8 mouse cellular contexts compared by ENCODE assay signal in genomic region chr10:62650358-62650782, GRCm38 (mm10). TPM values are rescaled to one million over a fixed set of nuclear protein-coding genes. Genes with fewer than 3 reads are reported as not detected.
DNase-seq lines count a peak whose midpoint lies in the region; ATAC-seq and TF ChIP-seq lines count a peak whose summit lies in the region.

No protein-coding gene starts in this region.

- no peaks in the 10 kb centered on the region for H3K27me3 ChIP-seq in kidney, embryonic 16.5 days (ENCODE audit: insufficient read depth, low read length)
- no peaks in the 10 kb centered on the region for H3K27me3 ChIP-seq in forebrain, postnatal 0 days (ENCODE audit: insufficient read depth, low read length)
- no peaks in the 10 kb centered on the region for H3K27me3 ChIP-seq in lung, postnatal 0 days (replicated peaks; ENCODE audit: insufficient read depth, low read length)

- no peak for TF ChIP-seq CTCF in forebrain, postnatal 0 days (IDR thresholded peaks at IDR 0.05; ENCODE audit: low read depth)
- no peak for TF ChIP-seq CTCF in lung, postnatal 0 days (IDR thresholded peaks at IDR 0.05)

- peak overlapping the region; percentile 94 for H3K27ac ChIP-seq in kidney, embryonic 16.5 days (ENCODE audit: low read length)
- H3K27ac ChIP-seq in forebrain, postnatal 0 days (ENCODE audit: low read depth, low read length), result peak overlapping the region; percentile 93
- peak overlapping the region; percentile 83 for H3K27ac ChIP-seq in lung, postnatal 0 days (ENCODE audit: low read length)

- H3K36me3 ChIP-seq in kidney, embryonic 16.5 days (ENCODE audit: insufficient read depth, low read length), result peaks cover 10% of the 10 kb centered on the region; the same call in 1 of the 2 replicates
- H3K36me3 ChIP-seq in forebrain, postnatal 0 days (ENCODE audit: insufficient read depth), result peaks cover 13% of the 10 kb centered on the region
- no peaks in the 10 kb centered on the region for H3K36me3 ChIP-seq in lung, postnatal 0 days (ENCODE audit: insufficient read depth, low read length)

- no peaks in the 10 kb centered on the region for H3K9me3 ChIP-seq in kidney, embryonic 16.5 days (ENCODE audit: low read length)
- no peaks in the 10 kb centered on the region for H3K9me3 ChIP-seq in forebrain, postnatal 0 days (ENCODE audit: low read length)
- no peaks in the 10 kb centered on the region for H3K9me3 ChIP-seq in lung, postnatal 0 days (ENCODE audit: low read length)

- H3K4me1 ChIP-seq in kidney, embryonic 16.5 days (ENCODE audit: insufficient read depth, low read length), result peaks cover 14% of the 10 kb centered on the region
- peaks cover 12% of the 10 kb centered on the region for H3K4me1 ChIP-seq in forebrain, postnatal 0 days (ENCODE audit: insufficient read depth)
- H3K4me1 ChIP-seq in lung, postnatal 0 days (ENCODE audit: insufficient read depth, low read depth, low read length), result peaks cover 8% of the 10 kb centered on the region; the same call in 1 of the 2 replicates

- no peak for ATAC-seq in kidney, embryonic 16.5 days (ENCODE audit: low FRiP score, low TSS enrichment)
- no peak for ATAC-seq in forebrain, postnatal 0 days
- no peak for ATAC-seq in lung, postnatal 0 days

- WGBS in kidney, embryonic 16.5 days, result 0% methylated on average over 17 of the region's 17 CpGs
- WGBS in forebrain, postnatal 0 days, result 2% methylated on average over 17 of the region's 17 CpGs
- under 1% methylated on average over 17 of the region's 17 CpGs for WGBS in lung, postnatal 0 days

- TF ChIP-seq EP300 in lung, postnatal 0 days (IDR thresholded peaks at IDR 0.05), result no peak

- no peak for DNase-seq in kidney, postnatal 25 days
- peak; percentile 42 for DNase-seq in adipocyte (ENCODE audit: low spot score)
- DNase-seq in forebrain, postnatal 0 days, result no peak
- DNase-seq in lung, postnatal 0 days (ENCODE audit: low spot score), result peak; percentile 65
- DNase-seq in telencephalon, adult 2 months (ENCODE audit: low read depth, low spot score), result peak; percentile 9
- no peak for DNase-seq in kidney, postnatal 4 days
- no peak for DNase-seq in cerebellum, postnatal 36 days

- H3K4me2 ChIP-seq in kidney, embryonic 16.5 days (replicated peaks; ENCODE audit: low read depth, low read length), result peak overlapping the region; percentile 85
- H3K4me2 ChIP-seq in forebrain, postnatal 0 days (ENCODE audit: low read depth), result peak overlapping the region; percentile 64
- H3K4me2 ChIP-seq in lung, postnatal 0 days (replicated peaks; ENCODE audit: low read depth, low read length), result peak overlapping the region; percentile 72

- H3K9ac ChIP-seq in kidney, embryonic 16.5 days (replicated peaks; ENCODE audit: low read length), result peak overlapping the region; percentile 96
- H3K9ac ChIP-seq in forebrain, postnatal 0 days, result peak overlapping the region; percentile 96
- peak overlapping the region; percentile 58 for H3K9ac ChIP-seq in lung, postnatal 0 days (replicated peaks; ENCODE audit: low read depth)

- H3K4me3 ChIP-seq in kidney, embryonic 16.5 days (ENCODE audit: low read length), result peak overlapping the region; percentile 99
- peak overlapping the region; percentile 90 for H3K4me3 ChIP-seq in forebrain, postnatal 0 days (ENCODE audit: low read depth, low read length)
- H3K4me3 ChIP-seq in lung, postnatal 0 days (ENCODE audit: low read depth, low read length), result peak overlapping the region; percentile 67

RNA-seq across cellular contexts. Expression of gene Ddx50, which starts 0.6 kb away (rescaled TPM):
- polyA plus RNA-seq in kidney, embryonic 16.5 days (2015; fragmentation: Nextera tagmentation; extraction: Ambion mirVana), result 116 and 119 TPM in 2 replicates
- 77.4 and 91.0 TPM in 2 replicates for total RNA-seq in forebrain, postnatal 0 days (2014; rRNA removed)
- polyA plus RNA-seq in forebrain, postnatal 0 days (2015; fragmentation: Nextera tagmentation; extraction: Ambion mirVana), result 73.1 and 74.5 TPM in 2 replicates
- polyA plus RNA-seq in lung, postnatal 0 days (2015; fragmentation: Nextera tagmentation; extraction: Ambion mirVana), result 83.9 and 89.9 TPM in 2 replicates

RNA-seq across cellular contexts. Expression of gene Ddx21, which starts 48.3 kb away (rescaled TPM):
- polyA plus RNA-seq in kidney, embryonic 16.5 days (2015; fragmentation: Nextera tagmentation; extraction: Ambion mirVana), result 20.8 and 23.2 TPM in 2 replicates
- 24.2 and 30.7 TPM in 2 replicates for total RNA-seq in forebrain, postnatal 0 days (2014; rRNA removed)
- polyA plus RNA-seq in forebrain, postnatal 0 days (2015; fragmentation: Nextera tagmentation; extraction: Ambion mirVana), result 10.4 and 11.1 TPM in 2 replicates
- 8.2 and 9.0 TPM in 2 replicates for polyA plus RNA-seq in lung, postnatal 0 days (2015; fragmentation: Nextera tagmentation; extraction: Ambion mirVana)

Comparison
In these comparisons a context has a peak if more than half of its experiments do, and no peak if none do; other contexts are left out.
1. DNase-seq: peak in adipocyte (single experiment), lung, postnatal 0 days (single experiment) and telencephalon, adult 2 months (single experiment); none in kidney, postnatal 25 days (0 of 2), forebrain, postnatal 0 days (single experiment), kidney, postnatal 4 days (0 of 2) and cerebellum, postnatal 36 days (0 of 2).
2. Peak in every context shown above with its lines, with median percentiles within 50 percentile points of each other: H3K27ac ChIP-seq, H3K4me2 ChIP-seq, H3K4me3 ChIP-seq and H3K9ac ChIP-seq.